Mouse (Mus musculus) testis, adult 2 months (tissue): ENCODE results near the gene Kcnk5.

Source experiments
- CTCF ChIP-seq: fragments of 200-500 bp; IDR thresholded peaks from 2 replicates; pipeline ENCODE4 v1.5.1; 2012; ENCODE audit warnings: low read depth, mild to moderate bottlenecking, inconsistent platforms, low read length, moderate library complexity; ENCODE audit not compliant: control insufficient read depth, insufficient read depth, insufficient replicate concordance
- POLR2A ChIP-seq: fragments of 200-500 bp; IDR thresholded peaks from 2 replicates; pipeline ENCODE4 v1.6.1; 2012; ENCODE audit warnings: low read depth, mild to moderate bottlenecking, inconsistent platforms, low read length, moderate library complexity; ENCODE audit not compliant: control insufficient read depth

- TF ChIP-seq POLR2A (no peak), CTCF (no peak)
These were observed 17.2 kb downstream of the Kcnk5 start for GRCm38 (mm10) chr14:20164438-20164837.
